Mouse (Mus musculus): Measurements from ENCODE around the gene Cpn2.

The Cpn2 gene

GRCm38 (mm10) chr16:30260012-30260635 lies 7.2 kb downstream of the Cpn2 start:
- CTCF ChIA-PET = interaction anchor here (0.5 to 2.4 kb wide), 15 partner anchors 11 to 252 kb away, joined by 3 to 13 read pairs (median 4); no protein-coding TSS in a partner anchor
- POLR2A ChIA-PET = interaction anchor here in 2 of 4 experiments (1.1 to 2.0 kb wide), 5 partner anchors 21 to 49 kb away, joined by 3 to 8 read pairs (median 5); partner anchors contain the start of gene Lrrc15 (in 1 of the 2)

DNA sequence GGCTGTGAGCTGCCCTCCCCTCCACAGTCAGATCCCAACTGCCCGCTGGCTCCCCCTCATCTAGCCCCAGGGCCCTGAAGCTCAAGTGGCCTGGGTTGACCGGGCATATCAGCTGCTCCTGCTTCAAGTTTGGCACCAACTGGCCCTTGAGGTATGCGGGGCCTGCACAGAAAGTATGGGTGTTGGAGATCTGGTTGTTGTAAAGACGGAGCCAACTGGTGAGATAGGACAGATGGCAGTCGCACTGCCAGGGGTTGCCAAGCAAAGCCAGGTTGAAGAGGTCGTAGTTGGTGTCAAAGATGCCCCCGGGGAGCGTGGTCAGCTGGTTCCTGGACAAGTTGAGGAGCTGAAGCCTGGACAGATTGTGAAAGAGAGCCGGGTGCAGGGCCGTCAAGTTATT lies 7.9 kb downstream of the Cpn2 start:
- ChIA-PET POLR2A (interaction anchor here in 2 of 4 experiments (1.0 to 2.0 kb wide), 5 partner anchors 21 to 50 kb away, joined by 3 to 8 read pairs (median 5); partner anchors contain the start of gene Lrrc15 (in 1 of the 2)), CTCF (interaction anchor here in 3 of 4 experiments (0.5 to 2.4 kb wide), 8 partner anchors 10 to 253 kb away, joined by 3 to 7 read pairs (median 4); no protein-coding TSS in a partner anchor)

DNA sequence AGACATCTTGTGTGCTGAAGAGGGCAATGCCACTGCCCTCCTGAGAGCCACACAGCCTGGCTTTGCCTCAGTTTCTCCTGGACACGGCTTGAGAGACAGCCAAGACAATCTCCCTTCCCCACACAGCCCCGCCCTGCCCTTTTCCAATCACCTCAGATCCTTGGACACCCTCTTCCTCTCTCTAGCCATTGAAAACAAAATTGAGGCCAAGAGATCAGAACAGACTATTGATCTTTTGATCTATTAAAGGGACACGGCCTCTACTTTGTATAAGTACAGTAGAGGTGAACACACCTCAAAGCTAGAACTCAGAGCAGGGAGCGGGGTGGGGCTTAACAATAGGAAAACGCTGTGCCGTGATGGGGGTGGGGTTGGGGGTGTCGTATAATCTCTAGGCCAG lies 8.9 kb downstream of the Cpn2 start:
- ChIA-PET POLR2A (interaction anchor here in 2 of 4 experiments (0.6 to 2.0 kb wide), 3 partner anchors 26 to 131 kb away, joined by 3 to 8 read pairs (median 4); partner anchors contain the start of gene Lrrc15 (in 1 of the 2)), CTCF (interaction anchor here in 3 of 4 experiments (0.5 to 1.9 kb wide), 6 partner anchors 120 to 1071 kb away, joined by 3 to 5 read pairs (median 4); no protein-coding TSS in a partner anchor)

DNA sequence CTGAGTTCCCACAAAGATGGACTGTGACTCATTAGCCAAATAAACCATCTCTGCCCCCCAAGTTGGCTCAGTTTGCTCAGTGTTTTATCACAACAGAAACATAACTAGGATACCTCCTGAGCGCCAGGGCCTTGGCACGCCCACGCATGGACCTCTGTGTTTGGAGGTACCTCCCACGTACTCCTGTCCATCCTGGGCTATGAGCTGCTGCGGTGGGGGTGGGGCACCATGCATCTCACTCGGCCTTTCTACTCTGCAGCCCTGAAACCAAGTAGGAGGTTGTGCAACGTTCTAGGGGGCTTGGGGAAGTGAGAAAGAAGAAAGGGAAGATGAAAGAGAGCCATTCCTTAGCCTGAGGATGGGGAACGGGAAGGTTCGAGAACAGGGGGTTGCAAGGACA lies 9.6 kb downstream of the Cpn2 start:
- POLR2A ChIA-PET = interaction anchor here in 1 of 4 experiments (0.6 kb wide), 1 partner anchor 130 kb away, joined by 3 read pairs; no protein-coding TSS in a partner anchor

DNA sequence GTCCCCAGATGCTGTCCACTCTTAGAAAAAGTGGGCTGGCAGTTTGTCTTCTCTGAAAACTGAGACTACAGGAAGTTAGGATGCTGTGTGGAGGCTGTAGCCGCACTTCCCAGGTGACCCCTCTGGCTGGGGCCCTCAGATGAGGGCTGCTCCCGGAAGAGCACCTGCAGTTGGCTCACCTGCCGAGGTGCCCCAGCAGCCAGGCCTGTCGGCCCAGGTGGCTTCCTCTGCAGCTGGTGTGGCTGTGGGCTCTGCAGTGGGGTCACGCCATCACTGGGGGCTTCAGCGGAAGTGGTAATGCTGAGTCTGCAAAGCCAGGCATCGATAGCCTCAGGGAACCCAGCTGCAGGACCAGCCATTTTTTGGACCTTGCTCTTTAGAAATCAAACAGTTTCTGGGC lies 12.2 kb downstream of the Cpn2 start:
- POLR2A ChIA-PET = interaction anchor here in 2 of 4 experiments (0.7 to 1.6 kb wide), 4 partner anchors 26 to 260 kb away, joined by 3 to 8 read pairs (median 4); no protein-coding TSS in a partner anchor
- CTCF ChIA-PET = interaction anchor here in 2 of 4 experiments (1.4 to 2.0 kb wide), 2 partner anchors 28 to 266 kb away, joined by 3 to 5 read pairs; partner anchors contain the start of gene Lrrc15 (in 1 of the 2)

More for the DNA sequence above, 9.6 kb downstream of the Cpn2 start:
- CTCF ChIA-PET = interaction anchor here in 3 of 4 experiments (0.6 to 1.9 kb wide), 6 partner anchors 36 to 1072 kb away, joined by 3 to 5 read pairs (median 4); no protein-coding TSS in a partner anchor

DNA sequence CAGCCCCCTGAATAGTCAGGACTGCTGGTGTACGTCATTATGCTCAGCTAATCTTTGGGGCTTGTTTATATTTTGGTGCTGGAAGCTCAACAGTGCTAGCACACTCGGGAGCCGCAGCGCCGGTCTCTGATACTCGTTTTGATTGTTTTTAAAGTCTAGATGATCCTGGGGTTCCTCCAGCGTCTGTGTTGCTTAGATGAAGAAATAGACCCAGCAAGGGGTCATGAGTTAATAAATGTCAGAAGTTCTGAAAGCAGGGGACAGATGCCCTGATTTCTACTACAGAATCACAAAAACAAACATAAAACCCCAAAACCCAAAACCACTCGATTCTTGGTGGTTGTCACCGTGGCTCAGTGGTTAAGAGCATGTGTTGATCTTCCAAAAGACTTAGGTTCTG lies 13.4 kb downstream of the Cpn2 start:
- CTCF ChIA-PET = interaction anchor here in 1 of 4 experiments (0.6 kb wide), 1 partner anchor 261 kb away, joined by 3 read pairs; no protein-coding TSS in a partner anchor

DNA sequence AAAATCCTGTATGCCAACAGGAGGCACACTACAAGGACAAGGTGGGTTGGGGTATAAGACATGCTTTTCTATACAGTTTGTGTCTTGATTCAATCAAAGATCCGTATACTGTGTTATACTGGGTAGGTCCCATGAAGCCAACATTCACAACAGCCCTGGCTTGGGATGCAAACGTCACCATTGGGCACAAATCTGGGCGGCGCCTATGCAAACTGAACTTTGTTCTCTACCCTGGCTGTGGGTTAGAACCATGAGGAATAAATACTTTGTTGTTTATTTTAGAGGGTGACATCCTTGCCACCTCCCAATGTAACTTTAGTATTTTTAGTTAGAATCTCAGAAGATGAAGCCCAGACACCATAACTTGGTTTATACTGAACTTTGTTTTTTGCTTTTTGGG lies 13.9 kb downstream of the Cpn2 start:
- CTCF ChIA-PET = no interaction called here
- POLR2A ChIA-PET = no interaction called here

More for the DNA sequence above, 13.4 kb downstream of the Cpn2 start:
- POLR2A ChIA-PET = no interaction called here

GRCm38 (mm10) chr16:30252003-30252418 lies 15.3 kb downstream of the Cpn2 start:
- ChIA-PET POLR2A (interaction anchor here in 1 of 4 experiments (1.4 to 1.8 kb wide), 3 partner anchors 40 to 430 kb away, joined by 3 to 10 read pairs (median 4); no protein-coding TSS in a partner anchor), CTCF (interaction anchor here (0.5 to 2.7 kb wide), 11 partner anchors 9 to 518 kb away, joined by 3 to 16 read pairs (median 4); no protein-coding TSS in a partner anchor)

DNA sequence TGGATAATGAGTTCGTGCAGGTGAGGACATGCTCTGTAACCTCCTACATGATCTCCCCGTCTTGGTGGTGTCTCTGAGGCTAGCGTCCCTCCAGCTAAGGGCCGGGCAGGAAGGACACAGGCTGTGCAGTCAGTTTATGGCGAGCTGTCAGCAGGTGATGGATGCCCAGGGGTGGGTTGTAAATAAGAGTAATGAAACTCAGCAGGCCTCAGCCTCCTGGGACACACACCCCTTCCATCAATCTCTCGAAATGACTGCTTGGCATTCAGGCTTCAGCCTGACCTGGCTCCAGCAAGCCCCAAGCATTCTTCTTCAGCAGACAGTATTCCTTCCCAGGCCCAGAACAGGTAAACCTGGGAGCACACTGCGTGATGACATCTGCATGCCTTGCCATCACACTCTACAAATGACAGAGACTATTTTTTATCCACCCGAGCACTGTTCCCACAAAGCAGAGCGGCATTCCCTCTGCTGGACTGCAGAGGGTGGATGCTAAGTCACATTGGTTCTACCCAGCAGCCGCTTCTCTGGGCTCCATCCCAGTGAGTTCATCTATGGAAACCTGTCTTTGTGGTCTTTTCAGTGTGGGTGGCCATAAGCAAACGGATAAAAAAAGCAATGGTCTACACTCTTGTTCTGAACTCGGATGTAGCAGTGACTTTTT lies 23.1 kb downstream of the Cpn2 start:
- CTCF ChIA-PET = no interaction called here
- POLR2A ChIA-PET = interaction anchor here in 1 of 4 experiments (1.2 kb wide), 1 partner anchor 38 kb away, joined by 3 read pairs; no protein-coding TSS in a partner anchor

DNA sequence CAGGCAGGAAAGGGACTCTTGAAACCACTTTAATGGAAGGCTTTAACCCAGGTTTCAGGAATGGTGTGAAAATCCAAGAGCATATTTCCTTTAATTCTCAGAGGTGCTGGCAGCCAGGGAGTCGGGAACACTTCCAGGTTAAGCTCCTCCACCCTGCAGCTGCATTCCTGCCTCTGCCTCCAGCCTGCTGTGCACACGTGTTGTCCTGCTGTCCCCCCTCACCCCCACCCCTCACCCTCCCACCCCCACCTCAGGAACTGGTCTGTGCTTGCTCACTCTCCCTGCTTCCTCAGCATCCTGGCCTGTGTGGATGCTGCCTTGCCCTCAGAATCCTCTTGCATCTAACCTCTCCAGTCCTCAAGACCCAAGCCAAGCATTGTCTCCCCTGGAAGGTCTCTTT lies 25.7 kb downstream of the Cpn2 start:
- CTCF ChIA-PET = no interaction called here
- POLR2A ChIA-PET = no interaction called here

DNA sequence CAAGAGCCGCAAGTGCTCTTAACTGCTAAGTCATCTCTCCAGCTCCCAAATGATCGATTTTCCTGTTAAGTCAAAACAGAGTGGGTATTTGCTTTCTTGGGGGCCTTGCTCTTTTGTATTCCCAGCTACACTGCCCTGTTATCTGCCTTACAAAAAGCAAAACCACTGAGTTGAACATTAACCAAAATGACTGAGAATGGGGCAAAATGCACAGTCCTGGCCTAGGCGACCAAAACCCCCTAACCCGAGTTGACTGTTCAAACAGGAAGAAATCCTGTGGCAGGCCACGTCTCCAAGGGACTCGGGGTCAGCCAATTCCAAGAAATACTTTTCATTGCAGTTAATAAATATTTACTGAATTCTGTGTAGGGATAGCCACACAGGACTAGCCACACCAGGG lies 28.5 kb downstream of the Cpn2 start:
- POLR2A ChIA-PET = interaction anchor here in 1 of 4 experiments (0.7 kb wide), 1 partner anchor 31 kb away, joined by 3 read pairs; no protein-coding TSS in a partner anchor
- CTCF ChIA-PET = interaction anchor here in 2 of 4 experiments (0.5 to 0.7 kb wide), 2 partner anchors 136 to 395 kb away, joined by 3 to 17 read pairs; no protein-coding TSS in a partner anchor

GRCm38 (mm10) chr16:30236091-30236699 lies 31.1 kb downstream of the Cpn2 start:
- ChIA-PET CTCF (interaction anchor here (0.5 to 2.1 kb wide), 32 partner anchors 10 to 1392 kb away, joined by 3 to 11 read pairs (median 3); no protein-coding TSS in a partner anchor), POLR2A (interaction anchor here in 3 of 4 experiments (0.6 to 1.6 kb wide), 9 partner anchors 45 to 572 kb away, joined by 3 to 8 read pairs (median 3); no protein-coding TSS in a partner anchor)

DNA sequence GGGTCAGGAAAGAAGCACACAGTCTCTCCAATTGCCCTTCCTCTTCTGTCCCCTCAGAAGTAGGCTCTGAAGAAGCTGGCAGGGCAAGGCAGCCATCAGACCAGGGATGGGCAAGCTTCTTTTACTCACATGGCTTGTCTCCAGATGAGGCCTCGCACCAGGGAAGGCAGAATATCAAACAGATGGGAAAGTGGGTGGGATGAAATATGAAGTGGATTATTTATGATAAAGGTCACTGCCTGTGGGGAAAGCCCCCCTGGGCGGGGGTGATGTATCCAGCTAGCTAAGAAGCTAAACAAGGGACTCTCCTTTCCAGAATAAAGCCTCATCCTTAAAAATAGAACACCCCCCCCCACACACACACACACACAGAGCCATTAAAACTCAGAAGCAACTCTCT lies 31.7 kb downstream of the Cpn2 start:
- POLR2A ChIA-PET = interaction anchor here in 3 of 4 experiments (0.7 to 1.6 kb wide), 10 partner anchors 46 to 293 kb away, joined by 3 to 8 read pairs (median 3); no protein-coding TSS in a partner anchor
- CTCF ChIA-PET = interaction anchor here (0.5 to 2.1 kb wide), 27 partner anchors 11 to 1391 kb away, joined by 3 to 11 read pairs (median 4); no protein-coding TSS in a partner anchor

GRCm38 (mm10) chr16:30234636-30235546 lies 32.4 kb downstream of the Cpn2 start:
- POLR2A ChIA-PET = interaction anchor here in 2 of 4 experiments (0.8 to 1.9 kb wide), 9 partner anchors 29 to 292 kb away, joined by 3 to 6 read pairs (median 3); no protein-coding TSS in a partner anchor
- CTCF ChIA-PET = interaction anchor here (0.6 to 2.1 kb wide), 22 partner anchors 11 to 1391 kb away, joined by 3 to 6 read pairs (median 4); no protein-coding TSS in a partner anchor

- ChIA-PET CTCF (interaction anchor here (0.6 to 2.0 kb wide), 7 partner anchors 29 to 605 kb away, joined by 3 to 6 read pairs (median 4); no protein-coding TSS in a partner anchor), POLR2A (interaction anchor here in 2 of 4 experiments (1.6 to 1.9 kb wide), 2 partner anchors 28 to 166 kb away, joined by 4 to 5 read pairs; no protein-coding TSS in a partner anchor)
Measured at GRCm38 (mm10) chr16:30234077-30234476, 33.2 kb downstream of the Cpn2 start.

DNA sequence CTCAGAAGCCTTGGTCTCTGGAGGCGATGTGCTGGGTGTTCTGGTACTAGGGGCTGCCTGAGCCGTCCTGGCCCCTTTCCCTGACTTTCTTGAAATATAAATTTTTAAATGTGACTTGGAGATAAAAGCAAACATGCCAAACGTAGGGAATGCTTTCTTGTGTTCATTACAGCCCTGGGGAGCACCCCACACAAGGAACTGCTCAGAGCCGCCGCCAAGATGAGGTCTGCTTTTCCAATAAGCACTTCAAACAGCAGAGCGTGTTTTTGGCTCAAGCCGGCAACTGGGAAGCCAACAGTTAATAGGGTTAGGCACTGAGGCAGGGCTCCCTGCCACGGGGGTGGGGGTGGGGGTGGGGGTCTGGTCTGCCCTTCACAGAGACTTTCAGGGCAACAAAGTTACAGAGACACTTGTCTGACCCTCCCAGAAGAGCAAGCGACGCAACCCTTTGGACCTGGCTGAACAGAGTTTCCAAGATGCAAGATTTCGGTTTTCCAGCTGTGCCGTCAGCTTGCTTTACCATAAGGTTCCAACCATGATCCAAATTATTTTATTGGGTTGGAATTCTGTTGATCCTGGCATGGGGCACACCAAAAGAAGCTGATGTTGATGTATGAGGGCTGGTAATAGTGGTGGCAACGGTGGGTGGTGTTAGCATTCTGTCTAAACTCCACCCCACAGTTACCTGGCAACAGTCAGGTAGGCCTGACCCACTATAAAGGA lies 35.3 kb downstream of the Cpn2 start:
- ChIA-PET CTCF (no interaction called here), POLR2A (interaction anchor here in 2 of 4 experiments (0.6 to 1.3 kb wide), 5 partner anchors 51 to 629 kb away, joined by 3 read pairs; no protein-coding TSS in a partner anchor)

All from embryonic stem cell, embryonic (primary cell).